Mouse (Mus musculus) cortical plate, adult 2 months (tissue): Measurements from ENCODE around the gene Daglb.
A peak's percentile ranks its signal among the peaks of the same experiment; 100 is the strongest.

Experiments
- CTCF ChIP-seq: fragments of 200-500 bp; IDR thresholded peaks from 2 replicates; pipeline ENCODE4 v1.5.1; 2011; ENCODE audit warnings: mild to moderate bottlenecking, control low read depth, low read length; ENCODE audit not compliant: insufficient read depth; ENCODE audit errors: extremely low read depth
- POLR2A ChIP-seq: fragments of 200-500 bp; IDR thresholded peaks from 2 replicates; pipeline ENCODE4 v1.6.1; 2011; ENCODE audit warnings: mild to moderate bottlenecking, low read length, control low read depth; ENCODE audit not compliant: insufficient read depth; ENCODE audit errors: extremely low read depth

GRCm38 (mm10) chr5:143464100-143464756, at the start of gene Daglb:
- TF ChIP-seq CTCF (no peak), POLR2A (peak; percentile 88)
